In the genomic region with DNA sequence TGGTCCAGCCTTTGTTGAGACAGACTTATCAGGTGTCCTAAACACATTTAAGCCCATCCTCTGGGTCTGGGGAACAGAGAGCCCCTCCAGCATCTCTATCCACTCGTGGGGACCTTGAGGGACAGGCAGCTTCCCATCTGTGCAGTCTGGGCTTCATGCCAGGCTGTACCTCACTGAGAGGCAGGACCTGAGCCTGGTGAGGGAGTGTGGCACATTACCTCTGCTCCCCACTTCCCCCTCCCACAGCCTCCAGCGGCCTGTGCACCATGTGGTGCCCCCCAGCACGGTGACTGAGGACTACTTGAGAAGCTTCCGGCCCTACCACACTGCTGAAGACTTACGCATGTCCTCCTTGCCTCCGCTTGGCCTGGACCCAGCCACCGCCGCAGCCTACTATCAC, we compare ENCODE assay signal across 16 mouse cellular contexts. TPM values are rescaled to one million over a fixed set of nuclear protein-coding genes. Genes with fewer than 3 reads are reported as not detected.
A peak's percentile ranks its signal among the peaks of the same experiment; 100 is the strongest.
DNase-seq lines count a peak whose midpoint lies in the region; ATAC-seq and TF ChIP-seq lines count a peak whose summit lies in the region.
"Had no signal": no experiment of that assay in that cellular context is flagged by ENCODE, and none has a peak within 500 bp of the region (broad histone marks: within the 10 kb centered on the region; RNA-seq: fewer than 3 reads in every experiment).

No protein-coding gene starts in this region.

- intact Hi-C loops in left cerebral cortex, postnatal 4 days (cut with DNase I), result no loop called here
- intact Hi-C loops in left cerebral cortex, postnatal 10 days (cut with DNase I), result no loop called here

- H3K4me3 ChIP-seq in forebrain, embryonic 15.5 days, result no peak overlapping the region
- no peak overlapping the region for H3K4me3 ChIP-seq in liver, embryonic 11.5 days (ENCODE audit: low read depth, low read length)
- H3K4me3 ChIP-seq: neural tube, embryonic 12.5 days had no signal

- no peak for TF ChIP-seq POLR2A in brain, embryonic 14.5 days (IDR thresholded peaks at IDR 0.05; ENCODE audit: borderline replicate concordance, extremely low read depth, insufficient read depth, insufficient read length, poor library complexity, severe bottlenecking)

- H3K4me2 ChIP-seq in forebrain, embryonic 15.5 days (replicated peaks), result no peak overlapping the region
- no peak overlapping the region for H3K4me2 ChIP-seq in liver, embryonic 11.5 days
- H3K4me2 ChIP-seq: neural tube, embryonic 12.5 days had no signal

- peak; percentile 78 for DNase-seq in cerebellum, adult 9-11 months
- DNase-seq in cerebellum, adult 9-10 months, result no peak
- peak; percentile 58 for DNase-seq in left cerebral cortex, postnatal 4 days
- DNase-seq in left cerebral cortex, postnatal 10 days (ENCODE audit: extremely low spot score in 1 of 2, low spot score in 2 of 2), result no peak
- peak; percentile 83 for DNase-seq in brain, embryonic 14.5 days (ENCODE audit: low read depth)
- no peak for DNase-seq in lung, postnatal 4 days
- DNase-seq in liver, embryonic 11.5 days (ENCODE audit: low spot score), result no peak
- DNase-seq: adrenal gland, postnatal 36 days; gastrocnemius, postnatal 25 days; heart, postnatal 14 days; right cerebral cortex, postnatal 14 days had no signal

- peaks cover 62% of the 10 kb centered on the region for H3K4me1 ChIP-seq in forebrain, embryonic 15.5 days
- H3K4me1 ChIP-seq in liver, embryonic 11.5 days (replicated peaks; ENCODE audit: control insufficient read depth, insufficient read depth, low read length), result peaks cover 36% of the 10 kb centered on the region

- no peak for TF ChIP-seq CTCF in brain, embryonic 14.5 days (IDR thresholded peaks at IDR 0.05; ENCODE audit: borderline replicate concordance, extremely low read depth, insufficient read depth, insufficient read length)

- no peak overlapping the region for H3K9ac ChIP-seq in forebrain, embryonic 15.5 days (replicated peaks)
- no peak overlapping the region for H3K9ac ChIP-seq in liver, embryonic 11.5 days (ENCODE audit: low read depth, low read length)
- H3K9ac ChIP-seq: liver, embryonic 14.5 days; neural tube, embryonic 12.5 days had no signal

- H3K27me3 ChIP-seq in forebrain, embryonic 15.5 days, result no peaks in the 10 kb centered on the region
- H3K27me3 ChIP-seq in liver, embryonic 11.5 days (replicated peaks; ENCODE audit: control insufficient read depth, insufficient read depth, low read length), result no peaks in the 10 kb centered on the region
- H3K27me3 ChIP-seq: neural tube, embryonic 12.5 days had no signal

- peak overlapping the region; percentile 81; the same call in 1 of the 2 replicates for H3K27ac ChIP-seq in forebrain, embryonic 15.5 days (replicated peaks)
- no peak overlapping the region for H3K27ac ChIP-seq in liver, embryonic 11.5 days (ENCODE audit: low read depth, low read length)
- H3K27ac ChIP-seq: liver, embryonic 14.5 days; neural tube, embryonic 12.5 days; stomach, postnatal 0 days had no signal

- H3K9me3 ChIP-seq in forebrain, embryonic 15.5 days, result no peaks in the 10 kb centered on the region
- no peaks in the 10 kb centered on the region for H3K9me3 ChIP-seq in liver, embryonic 11.5 days (ENCODE audit: control insufficient read depth, low read length)
- H3K9me3 ChIP-seq: neural tube, embryonic 12.5 days had no signal

- WGBS in forebrain, embryonic 15.5 days, result 74% methylated on average over 8 of the region's 8 CpGs
- 88% methylated on average over 8 of the region's 8 CpGs for WGBS in liver, embryonic 11.5 days

- H3K36me3 ChIP-seq in forebrain, embryonic 15.5 days, result peaks cover 39% of the 10 kb centered on the region
- H3K36me3 ChIP-seq in liver, embryonic 11.5 days (ENCODE audit: control insufficient read depth, insufficient read depth, low read length), result peaks cover 49% of the 10 kb centered on the region

- no peak for ATAC-seq in forebrain, embryonic 15.5 days (replicated peaks)
- no peak for ATAC-seq in liver, embryonic 11.5 days (replicated peaks; ENCODE audit: low FRiP score)
- ATAC-seq: activated CD4-positive, CD25-positive, alpha-beta regulatory T cell, adult 4 months had no signal

RNA-seq across cellular contexts. Expression of a gene that starts 22.4 kb away (rescaled TPM):
- total RNA-seq in left cerebral cortex, postnatal 4 days (2021), result 1 to 10 TPM; 4.8 to 5.7 TPM
- 1 to 10 TPM; 2.3 to 2.9 TPM for total RNA-seq in left cerebral cortex, postnatal 10 days (2021)
- polyA plus RNA-seq in brain, embryonic 14.5 days (2012; rRNA removed), result 22.9 and 37.8 TPM in 2 replicates
- polyA plus RNA-seq in forebrain, embryonic 15.5 days (2015; fragmentation: Nextera tagmentation; extraction: Ambion mirVana), result 27.1 and 34.2 TPM in 2 replicates
- 125 and 127 TPM in 2 replicates for polyA plus RNA-seq in liver, embryonic 11.5 days (2014; fragmentation: Nextera tagmentation; extraction: Ambion mirVana)

Comparison
In these comparisons a context has a peak if more than half of its experiments do, and no peak if none do; other contexts are left out.
1. DNase-seq: peak in cerebellum, adult 9-11 months (single experiment), left cerebral cortex, postnatal 4 days (single experiment) and brain, embryonic 14.5 days (single experiment); none in cerebellum, adult 9-10 months (single experiment), left cerebral cortex, postnatal 10 days (0 of 2), lung, postnatal 4 days (0 of 2) and liver, embryonic 11.5 days (single experiment).